In the genomic region with DNA sequence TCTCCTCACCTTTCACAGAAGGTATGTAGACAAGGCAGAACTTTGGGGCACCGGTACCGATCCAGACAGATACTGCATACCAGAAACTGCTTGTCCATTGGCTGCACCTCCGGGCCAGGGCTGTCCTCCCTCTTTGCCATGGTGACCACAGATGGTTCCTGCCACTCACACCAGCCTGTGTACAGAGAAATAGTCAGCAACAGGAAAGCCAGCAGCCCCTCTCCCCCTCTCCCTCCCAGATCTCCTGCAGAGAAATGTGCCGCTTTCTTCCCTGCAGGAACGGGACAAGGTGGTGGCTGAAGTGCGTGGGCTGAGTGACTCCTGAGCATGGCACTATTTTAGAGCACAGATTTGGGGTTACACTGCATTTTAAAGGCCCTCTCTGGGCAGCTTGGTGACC, we compare ENCODE assay signal across 20 mouse cellular contexts. TPM values are rescaled to one million over a fixed set of nuclear protein-coding genes. Genes with fewer than 3 reads are reported as not detected.
DNase-seq lines count a peak whose midpoint lies in the region; ATAC-seq lines count a peak whose summit lies in the region.
"Had no signal": no experiment of that assay in that cellular context is flagged by ENCODE, and none has a peak within 500 bp of the region (broad histone marks: within the 10 kb centered on the region; RNA-seq: fewer than 3 reads in every experiment).

No protein-coding gene starts in this region.

- H3K4me2 ChIP-seq in kidney, embryonic 16.5 days (replicated peaks; ENCODE audit: low read depth, low read length) = no peak overlapping the region
- H3K4me2 ChIP-seq: forebrain, embryonic 13.5 days; heart, embryonic 12.5 days; kidney, embryonic 15.5 days; limb, embryonic 13.5 days; stomach, embryonic 15.5 days had no signal

- H3K27me3 ChIP-seq in kidney, embryonic 16.5 days (ENCODE audit: insufficient read depth, low read length) = no peaks in the 10 kb centered on the region
- H3K27me3 ChIP-seq: forebrain, embryonic 13.5 days; heart, embryonic 12.5 days; kidney, embryonic 15.5 days; limb, embryonic 13.5 days; megakaryocyte, embryonic 14.5 days; Patski; stomach, embryonic 15.5 days had no signal

- peaks cover 24% of the 10 kb centered on the region for H3K36me3 ChIP-seq in kidney, embryonic 16.5 days (ENCODE audit: insufficient read depth, low read length)

- WGBS in kidney, embryonic 16.5 days = 88% methylated on average over 6 of the region's 6 CpGs

- H3K9me3 ChIP-seq in kidney, embryonic 16.5 days (ENCODE audit: low read length) = no peaks in the 10 kb centered on the region
- H3K9me3 ChIP-seq: forebrain, embryonic 13.5 days; heart, embryonic 12.5 days; kidney, embryonic 15.5 days; limb, embryonic 13.5 days; megakaryocyte, embryonic 14.5 days; stomach, embryonic 15.5 days had no signal

- DNase-seq in kidney, adult 11 months = peak; percentile 30
- DNase-seq in cerebellum, adult 11-12 months = peak; percentile 86
- peak; percentile 53 to 55 for DNase-seq in cerebellum, postnatal 10 days
- DNase-seq in lung, postnatal 14 days = peak; percentile 57
- DNase-seq in thymus, postnatal 4 days = no peak
- DNase-seq in gastrocnemius, postnatal 25 days = no peak
- DNase-seq: adrenal gland, postnatal 14 days; heart, postnatal 36 days; layer of hippocampus, adult 9-11 months; right cerebral cortex, adult 18-20 months had no signal

- peaks cover 24% of the 10 kb centered on the region for H3K4me1 ChIP-seq in kidney, embryonic 16.5 days (ENCODE audit: insufficient read depth, low read length)

- ATAC-seq in kidney, embryonic 16.5 days (ENCODE audit: low FRiP score, low TSS enrichment) = no peak
- ATAC-seq: activated CD4-positive, CD25-positive, alpha-beta regulatory T cell, adult 4 months; forebrain, embryonic 13.5 days; Patski had no signal

- H3K27ac ChIP-seq in kidney, embryonic 16.5 days (ENCODE audit: low read length) = no peak overlapping the region
- H3K27ac ChIP-seq: forebrain, embryonic 13.5 days; kidney, embryonic 15.5 days; limb, embryonic 13.5 days; liver, embryonic 14.5 days; stomach, embryonic 15.5 days had no signal

- H3K9ac ChIP-seq in kidney, embryonic 16.5 days (replicated peaks; ENCODE audit: low read length) = no peak overlapping the region
- H3K9ac ChIP-seq: forebrain, embryonic 13.5 days; heart, embryonic 12.5 days; kidney, embryonic 15.5 days; limb, embryonic 13.5 days; liver, embryonic 14.5 days; stomach, embryonic 15.5 days had no signal

- no peak overlapping the region for H3K4me3 ChIP-seq in kidney, embryonic 16.5 days (ENCODE audit: low read length)
- H3K4me3 ChIP-seq: forebrain, embryonic 13.5 days; heart, embryonic 12.5 days; kidney, embryonic 15.5 days; limb, embryonic 13.5 days; megakaryocyte, embryonic 14.5 days; stomach, embryonic 15.5 days had no signal

RNA-seq across cellular contexts. Expression of a gene that starts 8.0 kb away (rescaled TPM):
- polyA plus RNA-seq in kidney, embryonic 16.5 days (2015; fragmentation: Nextera tagmentation; extraction: Ambion mirVana) = 38.7 and 39.2 TPM in 2 replicates
- total RNA-seq in gastrocnemius, postnatal 25 days (2021) = 10 to 100 TPM; 14.7 to 17.0 TPM

RNA-seq across cellular contexts. Expression of a gene that starts 14.5 kb away (rescaled TPM):
- polyA plus RNA-seq in kidney, embryonic 16.5 days (2015; fragmentation: Nextera tagmentation; extraction: Ambion mirVana) = 164 and 183 TPM in 2 replicates
- 10 to 100 TPM; 58.3 to 59.5 TPM for total RNA-seq in gastrocnemius, postnatal 25 days (2021)

RNA-seq across cellular contexts. Expression of a gene that starts 14.8 kb away (rescaled TPM):
- 92.4 and 92.5 TPM in 2 replicates for polyA plus RNA-seq in kidney, embryonic 16.5 days (2015; fragmentation: Nextera tagmentation; extraction: Ambion mirVana)
- 10 to 100 TPM in 1 of 2 experiments, 1 to 10 TPM in 1; 9.9 to 11.0 TPM for total RNA-seq in gastrocnemius, postnatal 25 days (2021)

RNA-seq across cellular contexts. Expression of a gene that starts 15.0 kb away (rescaled TPM):
- 13.1 and 32.4 TPM in 2 replicates for polyA plus RNA-seq in kidney, embryonic 16.5 days (2015; fragmentation: Nextera tagmentation; extraction: Ambion mirVana)
- 1 to 10 TPM; 1.8 to 3.1 TPM for total RNA-seq in gastrocnemius, postnatal 25 days (2021)

RNA-seq across cellular contexts. Expression of a gene that starts 25.2 kb away (rescaled TPM):
- 1.7 and 2.0 TPM in 2 replicates for polyA plus RNA-seq in kidney, embryonic 16.5 days (2015; fragmentation: Nextera tagmentation; extraction: Ambion mirVana)
- total RNA-seq in gastrocnemius, postnatal 25 days (2021) = under 1 TPM; 0.69 to 0.99 TPM

Comparison
In these comparisons a context has a peak if more than half of its experiments do, and no peak if none do; other contexts are left out.
1. DNase-seq: peak in kidney, adult 11 months (single experiment), cerebellum, adult 11-12 months (single experiment), cerebellum, postnatal 10 days (2 of 2) and lung, postnatal 14 days (single experiment); none in thymus, postnatal 4 days (single experiment) and gastrocnemius, postnatal 25 days (single experiment).